Mouse (Mus musculus): ENCODE measurements around the gene Was.
A peak's percentile ranks its signal among the peaks of the same experiment; 100 is the strongest.
"Not testable (repeated sequence)": the region's sequence is repeated elsewhere in the genome, so short reads cannot be mapped to it uniquely, and the experiment has no call there.

Was gene

DNA sequence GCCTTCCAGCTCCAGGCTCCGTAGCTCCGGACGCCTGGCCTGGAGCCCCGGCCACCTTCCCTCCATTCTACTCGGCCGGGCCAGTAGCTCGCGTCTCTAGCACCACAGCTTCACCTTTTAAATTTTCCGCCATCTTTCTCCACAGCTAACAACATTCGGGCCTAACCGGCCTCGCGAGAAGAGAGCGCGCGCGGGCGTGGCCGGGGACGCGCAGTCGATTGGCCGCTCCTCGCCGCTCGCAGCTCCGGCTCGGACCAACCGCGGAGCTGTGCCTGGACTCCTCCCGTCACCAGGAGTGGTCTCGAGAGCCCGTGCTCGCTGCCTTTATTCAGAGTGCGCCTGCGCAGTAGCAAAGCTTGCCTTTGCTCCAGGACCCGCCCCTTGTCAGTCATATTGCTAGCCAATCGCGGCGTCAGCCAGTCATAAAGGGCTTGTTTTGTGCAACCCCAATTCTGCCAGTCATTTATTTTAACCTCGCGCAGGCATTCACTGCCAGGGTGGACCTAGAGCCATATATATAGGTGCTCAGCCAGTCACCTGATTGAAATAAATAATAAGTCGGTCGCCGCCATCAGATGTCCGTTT, 15.8 kb downstream of the Was start, which contains the start of gene Suv39h1:
Suv39h1 (minus strand) TSS at position 331 of the 585 bp plus-strand sequence.
- DNase-seq (ENCODE audit: low read depth, low spot score) = peak; percentile 95

DNA sequence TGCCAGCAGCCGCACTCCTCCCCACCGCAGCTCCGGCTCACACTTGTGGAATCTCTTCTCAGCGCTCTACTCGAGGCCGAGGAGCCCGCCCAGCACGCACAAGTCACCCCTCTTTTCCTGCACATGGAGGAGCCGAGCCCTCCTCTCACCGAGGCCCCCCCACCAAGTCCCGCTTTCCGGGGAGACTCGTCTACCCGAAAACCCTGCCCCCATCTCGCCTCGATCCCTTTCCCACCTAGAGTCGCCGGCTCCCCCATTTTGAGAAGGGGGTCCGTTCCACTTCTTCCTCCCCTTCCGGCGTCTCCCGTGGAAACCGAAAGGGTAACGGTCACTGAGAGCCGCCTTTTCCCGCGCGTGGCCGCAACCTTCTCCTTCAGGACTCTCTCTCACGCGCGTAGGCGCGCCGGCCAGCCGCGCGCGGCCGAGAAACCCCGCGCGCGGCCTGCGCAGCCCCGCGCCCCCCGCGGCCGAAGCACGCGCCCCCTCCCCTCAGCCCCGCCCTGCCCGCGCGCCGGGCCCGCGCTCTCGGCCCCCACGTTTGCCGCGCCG, 16.3 kb downstream of the Was start:
- DNase-seq (ENCODE audit: low read depth, low spot score) = peak; percentile 45

- DNase-seq (ENCODE audit: low read depth, low spot score) = no peak
These were observed 21.1 kb downstream of the Was start for GRCm38 (mm10) chrX:8069166-8069565.

DNA sequence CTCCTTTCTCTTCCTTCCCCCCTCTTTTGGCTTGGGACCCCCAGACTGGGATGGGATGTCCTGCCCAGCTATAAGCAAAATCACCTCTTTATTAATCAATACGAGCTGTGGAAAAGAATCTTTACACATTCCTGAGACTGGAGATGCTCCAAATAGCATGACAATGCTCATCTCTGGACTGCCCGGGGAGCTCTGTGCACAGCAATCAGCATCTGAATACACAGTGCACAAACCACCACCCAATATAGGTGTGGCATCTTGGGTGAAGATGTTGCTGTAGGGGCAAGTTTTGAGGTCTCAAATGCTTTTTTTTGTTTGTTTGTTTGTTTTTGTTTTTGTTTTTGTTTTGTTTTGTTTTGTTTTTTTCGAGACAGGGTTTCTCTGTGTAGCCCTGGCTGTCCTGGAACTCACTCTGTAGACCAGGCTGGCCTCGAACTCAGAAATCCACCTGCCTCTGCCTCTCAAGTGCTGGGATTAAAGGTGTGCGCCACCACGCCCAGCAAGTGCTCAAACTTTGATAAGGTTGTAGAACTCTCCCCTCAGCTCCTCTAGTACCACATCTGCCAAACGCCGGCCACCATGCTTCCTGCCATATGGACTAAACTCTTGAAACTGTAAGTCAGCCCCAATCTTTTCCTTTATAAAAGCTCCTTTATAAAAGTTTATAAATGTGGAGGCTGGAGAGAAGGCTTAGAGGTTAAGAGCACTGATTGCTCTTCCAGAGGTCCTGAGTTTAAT, 39.1 kb downstream of the Was start:
- not testable (repeated sequence) for DNase-seq (ENCODE audit: low read depth, low spot score)

- no peak for DNase-seq (ENCODE audit: low read depth, low spot score)
These were observed 57.3 kb downstream of the Was start for GRCm38 (mm10) chrX:8033009-8033408.
